Mouse (Mus musculus): ENCODE measurements around the gene Ddx20. TPM values are rescaled to one million over a fixed set of nuclear protein-coding genes. Genes with fewer than 3 reads are reported as not detected.

Ddx20 gene
- total and polyA plus RNA-seq, 3 experiments = 31.6 to 66.8 (median 37.3) TPM

GRCm38 (mm10) chr3:105726037-105726436 lies 38.7 kb upstream of the Ddx20 start:
- no peak overlapping the region for H3K9ac ChIP-seq (ENCODE audit: control insufficient read depth, low read depth, low read length, poor library complexity, severe bottlenecking)
- H3K27ac ChIP-seq (ENCODE audit: control insufficient read depth, low read depth, low read length) = no peak overlapping the region
- no peaks in the 10 kb centered on the region for H3K4me1 ChIP-seq (ENCODE audit: control insufficient read depth in 1 of 2, insufficient read depth in 2 of 2, low read length in 2 of 2)
- H3K9me3 ChIP-seq (replicated peaks; ENCODE audit: insufficient read depth, low read length) = no peaks in the 10 kb centered on the region
- peak; percentile 81 for DNase-seq (ENCODE audit: low read depth, low spot score)
- TF ChIP-seq USF1 (IDR thresholded peaks at IDR 0.05; ENCODE audit: low read depth, low read length) (no peak), KAT2A (conservative IDR thresholded peaks at IDR 0.05; ENCODE audit: low read depth, low read length) (no peak), ZNF384 (IDR thresholded peaks at IDR 0.05; ENCODE audit: low read depth, low read length) (no peak; the same call in 1 of the 2 replicates), SIN3A (IDR thresholded peaks at IDR 0.05; ENCODE audit: low read length) (no peak), GABPA (IDR thresholded peaks at IDR 0.05; ENCODE audit: low read depth, low read length) (no peak), CTCF (IDR thresholded peaks at IDR 0.05 in 2 of 3, conservative IDR thresholded peaks at IDR 0.05 in 1 of 3; ENCODE audit: control insufficient read depth in 1 of 3, insufficient read depth in 1 of 3, low read depth in 2 of 3, low read length in 3 of 3, poor library complexity in 1 of 3, severe bottlenecking in 1 of 3) (peak; percentile 45 to 93 (median 66)), ETS1 (IDR thresholded peaks at IDR 0.05; ENCODE audit: low read depth, low read length) (no peak), ZC3H11A (IDR thresholded peaks at IDR 0.05; ENCODE audit: low read depth, low read length) (peak; percentile 88), JUND (IDR thresholded peaks at IDR 0.05; ENCODE audit: low read depth, low read length) (no peak), ELF1 (IDR thresholded peaks at IDR 0.05; ENCODE audit: low read depth, low read length) (no peak), RAD21 (IDR thresholded peaks at IDR 0.05; ENCODE audit: low read depth, low read length) (peak; percentile 91), HCFC1 (IDR thresholded peaks at IDR 0.05; ENCODE audit: low read depth, low read length) (no peak), MEF2A (IDR thresholded peaks at IDR 0.05; ENCODE audit: extremely low read depth, insufficient replicate concordance, low read depth, low read length, poor library complexity, severe bottlenecking) (no peak), NRF1 (IDR thresholded peaks at IDR 0.05; ENCODE audit: insufficient read depth, low read depth, low read length, poor library complexity, severe bottlenecking) (no peak), MYC (IDR thresholded peaks at IDR 0.05; ENCODE audit: low read depth, low read length) (no peak), RCOR1 (IDR thresholded peaks at IDR 0.05; ENCODE audit: low read depth, low read length) (no peak), MAZ (IDR thresholded peaks at IDR 0.05; ENCODE audit: low read depth, low read length) (no peak), SMC3 (IDR thresholded peaks at IDR 0.05; ENCODE audit: low read depth, low read length) (peak; percentile 96), CHD1 (IDR thresholded peaks at IDR 0.05; ENCODE audit: low read depth, low read length) (no peak), TBP (IDR thresholded peaks at IDR 0.05; ENCODE audit: low read depth, low read length) (no peak)
- H3K4me3 ChIP-seq (ENCODE audit: control insufficient read depth in 1 of 2, insufficient read depth in 1 of 2, low read depth in 2 of 2, low read length in 2 of 2) = no peak overlapping the region
- H3K79me2 ChIP-seq (ENCODE audit: control insufficient read depth, insufficient read depth, low read length, poor library complexity) = no peaks in the 10 kb centered on the region
- peaks cover 0 to 1% of the 10 kb centered on the region in 2 experiments; a peak in 2 of 4 replicates for H3K36me3 ChIP-seq (ENCODE audit: control insufficient read depth in 1 of 2, insufficient read depth in 2 of 2, low read length in 2 of 2)
- no peaks in the 10 kb centered on the region for H3K27me3 ChIP-seq (ENCODE audit: control insufficient read depth in 1 of 2, insufficient read depth in 2 of 2, low read length in 2 of 2)

- Histone ChIP-seq H3K27ac (ENCODE audit: control insufficient read depth, low read depth, low read length) (no peak overlapping the region), H3K79me2 (ENCODE audit: control insufficient read depth, insufficient read depth, low read length, poor library complexity) (no peaks in the 10 kb centered on the region), H3K4me3 (ENCODE audit: control insufficient read depth in 1 of 2, insufficient read depth in 1 of 2, low read depth in 2 of 2, low read length in 2 of 2) (no peak overlapping the region), H3K9ac (ENCODE audit: control insufficient read depth, low read depth, low read length, poor library complexity, severe bottlenecking) (no peak overlapping the region), H3K36me3 (ENCODE audit: control insufficient read depth in 1 of 2, insufficient read depth in 2 of 2, low read length in 2 of 2) (no peaks in the 10 kb centered on the region), H3K9me3 (replicated peaks; ENCODE audit: insufficient read depth, low read length) (no peaks in the 10 kb centered on the region), H3K4me1 (ENCODE audit: control insufficient read depth in 1 of 2, insufficient read depth in 2 of 2, low read length in 2 of 2) (no peaks in the 10 kb centered on the region), H3K27me3 (ENCODE audit: control insufficient read depth in 1 of 2, insufficient read depth in 2 of 2, low read length in 2 of 2) (no peaks in the 10 kb centered on the region)
- DNase-seq (ENCODE audit: low read depth, low spot score) = no peak
- TF ChIP-seq NRF1 (IDR thresholded peaks at IDR 0.05; ENCODE audit: insufficient read depth, low read depth, low read length, poor library complexity, severe bottlenecking) = no peak
- TF ChIP-seq USF2 (IDR thresholded peaks at IDR 0.05; ENCODE audit: borderline replicate concordance in 1 of 2, insufficient read depth in 1 of 2, low read depth in 1 of 2, low read length in 2 of 2) = no peak
- TF ChIP-seq NELFE (IDR thresholded peaks at IDR 0.05; ENCODE audit: low read depth, low read length) = no peak
- TF ChIP-seq MAZ (IDR thresholded peaks at IDR 0.05; ENCODE audit: low read depth, low read length) = no peak
- no peak for TF ChIP-seq MEF2A (IDR thresholded peaks at IDR 0.05; ENCODE audit: extremely low read depth, insufficient replicate concordance, low read depth, low read length, poor library complexity, severe bottlenecking)
- TF ChIP-seq RCOR1 (IDR thresholded peaks at IDR 0.05; ENCODE audit: low read depth, low read length) = no peak
- TF ChIP-seq JUND (IDR thresholded peaks at IDR 0.05; ENCODE audit: low read depth, low read length) = no peak
- TF ChIP-seq USF1 (IDR thresholded peaks at IDR 0.05; ENCODE audit: low read depth, low read length) = no peak
- no peak for TF ChIP-seq UBTF (IDR thresholded peaks at IDR 0.05; ENCODE audit: borderline replicate concordance, insufficient read depth, low read depth, low read length)
- no peak for TF ChIP-seq CHD1 (IDR thresholded peaks at IDR 0.05; ENCODE audit: low read depth, low read length)
- TF ChIP-seq KAT2A (conservative IDR thresholded peaks at IDR 0.05; ENCODE audit: low read depth, low read length) = no peak
- no peak for TF ChIP-seq POLR2AphosphoS5 (IDR thresholded peaks at IDR 0.05; ENCODE audit: borderline replicate concordance, low read depth, low read length)
- TF ChIP-seq SIN3A (IDR thresholded peaks at IDR 0.05; ENCODE audit: low read length) = no peak
- TF ChIP-seq POLR2AphosphoS2 (IDR thresholded peaks at IDR 0.05; ENCODE audit: low read length) = no peak
- TF ChIP-seq TAL1 (IDR thresholded peaks at IDR 0.05; ENCODE audit: low read length) = no peak
- no peak for TF ChIP-seq MAFK (IDR thresholded peaks at IDR 0.05; ENCODE audit: borderline replicate concordance, low read depth, low read length)
- no peak for TF ChIP-seq GATA1 (IDR thresholded peaks at IDR 0.05; ENCODE audit: low read depth, low read length)
- TF ChIP-seq POLR2A (IDR thresholded peaks at IDR 0.05; ENCODE audit: control insufficient read depth in 1 of 2, insufficient read depth in 1 of 2, low read depth in 1 of 2, low read length in 2 of 2, poor library complexity in 1 of 2) = no peak
- TF ChIP-seq ZMIZ1 (IDR thresholded peaks at IDR 0.05; ENCODE audit: low read depth, low read length) = no peak
Measured at GRCm38 (mm10) chr3:105722510-105722909, 35.1 kb upstream of the Ddx20 start.

All from MEL (cell line).